Mouse (Mus musculus) ES-Bruce4 (cell line): ENCODE data around the gene Nop56.

Experiments used
- CTCF ChIP-seq: IDR thresholded peaks from one replicate; pipeline ENCODE4 v1.8.1; 2011; ENCODE audit warnings: low read depth, low read length
- EP300 ChIP-seq: IDR thresholded peaks from 2 replicates; pipeline ENCODE4 v1.6.1; 2011; ENCODE audit warnings: low read depth, low read length; ENCODE audit not compliant: insufficient read depth
- POLR2A ChIP-seq: IDR thresholded peaks from one replicate; pipeline ENCODE4 v1.8.1; 2011; ENCODE audit warnings: low read length; ENCODE audit not compliant: insufficient read depth

GRCm38 (mm10) chr2:130274149-130274861 lies at the start of gene Nop56:
- TF ChIP-seq CTCF, result no peak
- TF ChIP-seq POLR2A, result peak; percentile 98
- 0 out of 2 replicates have a peak, but pooled peaks have one; percentile 31 for TF ChIP-seq EP300
